Mouse (Mus musculus) heart, adult 2 months (tissue): Measurements from ENCODE around the gene Man1c1. TPM values are rescaled to one million over a fixed set of nuclear protein-coding genes. Genes with fewer than 3 reads are reported as not detected.

Experiments
- DNase-seq, 2 experiments: peaks; one replicate each; pipeline ENCODE4 v3.0.0; 2021
- H3K27ac ChIP-seq: fragments of 200-600 bp; 2 replicates; pipeline ENCODE4 v1.8.1; 2022
- H3K27me3 ChIP-seq: fragments of 200-500 bp; 2 replicates; pipeline ENCODE4 v1.6.1; 2012; ENCODE audit warnings: mild to moderate bottlenecking, low read length, inconsistent platforms, mixed read lengths; ENCODE audit not compliant: control insufficient read depth, insufficient read depth
- H3K36me3 ChIP-seq: fragments of 200-500 bp; 2 replicates; pipeline ENCODE4 v1.6.1; 2012; ENCODE audit warnings: low read length, inconsistent platforms; ENCODE audit not compliant: control insufficient read depth, insufficient read depth
- H3K4me1 ChIP-seq: fragments of 200-500 bp; 2 replicates; pipeline ENCODE4 v1.6.1; 2011; ENCODE audit warnings: low read length; ENCODE audit not compliant: control insufficient read depth, insufficient read depth
- H3K4me3 ChIP-seq: fragments of 200-600 bp; 2 replicates; pipeline ENCODE4 v1.8.1; 2022
- H3K79me2 ChIP-seq: fragments of 200-500 bp; replicated peaks from 2 replicates; pipeline ENCODE4 v1.6.1; 2012; ENCODE audit warnings: mild to moderate bottlenecking, inconsistent platforms, low read length, moderate library complexity, mixed read lengths; ENCODE audit not compliant: control insufficient read depth, insufficient read depth
- H3K9ac ChIP-seq: fragments of 200-500 bp; 2 replicates; pipeline ENCODE4 v1.6.1; 2012; ENCODE audit warnings: low read depth, mild to moderate bottlenecking, control low read depth, inconsistent platforms, low read length, mixed read lengths
- CTCF ChIP-seq: fragments of 200-600 bp; IDR thresholded peaks from 2 replicates; pipeline ENCODE4 v1.8.1; 2022; ENCODE audit warnings: antibody characterized with exemption, mild to moderate bottlenecking, moderate library complexity
- EP300 ChIP-seq: fragments of 200-500 bp; IDR thresholded peaks from 2 replicates; pipeline ENCODE4 v1.6.1; 2011; ENCODE audit warnings: low read depth, low read length, control low read depth; ENCODE audit not compliant: insufficient read depth
- POLR2A ChIP-seq: fragments of 200-500 bp; IDR thresholded peaks from 2 replicates; pipeline ENCODE4 v1.6.1; 2011; ENCODE audit warnings: mild to moderate bottlenecking, low read depth, low read length, control low read depth; ENCODE audit not compliant: insufficient read depth
- WGBS: fragments of 180-500 bp; shearing (Covaris S2); methylation state at CpG from one replicate; pipeline ENCODE4 v1.1.7; 2018; 5-methylcytosine and 5-hydroxymethylcytosine counted together
- intact Hi-C: fragments of 180-260 bp; cut with DNase I; formaldehyde crosslinking; loops from one replicate; pipeline ENCODE4 v1.15.1; 2025
- polyA plus RNA-seq: library from polyadenylated mRNA; depleted of rRNA; stranded (reverse); fragments of >200 nt; gene quantifications from 2 replicates; pipeline ENCODE4 v1.2.3, GENCODE M21; 2012
- total RNA-seq, 2 experiments: library from RNA; stranded (reverse); gene quantifications; 2 replicates each; pipeline ENCODE4 v1.2.3; 2021

Gene Man1c1
- total and polyA plus RNA-seq, 3 experiments: 14.1 to 28.4 (median 24.8) TPM

- H3K4me1 ChIP-seq: peaks cover 3% of the 10 kb centered on the region
- H3K27ac ChIP-seq: no peak overlapping the region; the same call in 1 of the 2 replicates
- intact Hi-C loops: no loop called here
- TF ChIP-seq POLR2A: no peak
- no peak for TF ChIP-seq EP300
- TF ChIP-seq CTCF: no peak
- H3K79me2 ChIP-seq: no peaks in the 10 kb centered on the region; the same call in 1 of the 2 replicates
- H3K9ac ChIP-seq: peak overlapping the region; percentile 28; the same call in 1 of the 2 replicates
- 76% methylated on average over 4 of the region's 4 CpGs for WGBS
- 0 out of 2 replicates have a peak, but pooled peaks cover 2% of the 10 kb centered on the region for H3K36me3 ChIP-seq
- no peak for DNase-seq
- no peaks in the 10 kb centered on the region for H3K27me3 ChIP-seq
- H3K4me3 ChIP-seq: no peak overlapping the region; the same call in 1 of the 2 replicates
Measured at GRCm38 (mm10) chr4:134533421-134533820, 170.7 kb downstream of the Man1c1 start.

GRCm38 (mm10) chr4:134532928-134533327, 171.2 kb downstream of the Man1c1 start:
- H3K4me1 ChIP-seq: peaks cover 3% of the 10 kb centered on the region
- no peak for DNase-seq
- 0 out of 2 replicates have a peak, but pooled peaks cover 2% of the 10 kb centered on the region for H3K36me3 ChIP-seq
- TF ChIP-seq CTCF (no peak), EP300 (no peak), POLR2A (no peak)
- 57% methylated on average over 4 of the region's 4 CpGs for WGBS
- H3K79me2 ChIP-seq: no peaks in the 10 kb centered on the region; the same call in 1 of the 2 replicates
- H3K4me3 ChIP-seq: no peak overlapping the region
- no peaks in the 10 kb centered on the region for H3K27me3 ChIP-seq
- no peak overlapping the region for H3K27ac ChIP-seq
- H3K9ac ChIP-seq: no peak overlapping the region
- intact Hi-C loops: no loop called here

- peaks cover 3% of the 10 kb centered on the region for H3K36me3 ChIP-seq
- H3K27ac ChIP-seq: no peak overlapping the region
- H3K9ac ChIP-seq: no peak overlapping the region
- WGBS: 72% methylated on average over 5 of the region's 5 CpGs
- H3K27me3 ChIP-seq: no peaks in the 10 kb centered on the region
- no peak overlapping the region for H3K4me3 ChIP-seq
- no peak for DNase-seq
- no peaks in the 10 kb centered on the region for H3K4me1 ChIP-seq
- TF ChIP-seq EP300 (no peak), POLR2A (no peak), CTCF (no peak)
- intact Hi-C loops: no loop called here
- no peaks in the 10 kb centered on the region for H3K79me2 ChIP-seq
Measured at GRCm38 (mm10) chr4:134526220-134526619, 177.9 kb downstream of the Man1c1 start.

- intact Hi-C loops: no loop called here
- Histone ChIP-seq H3K79me2 (no peaks in the 10 kb centered on the region), H3K4me1 (no peaks in the 10 kb centered on the region), H3K9ac (no peak overlapping the region), H3K36me3 (peaks cover 3% of the 10 kb centered on the region), H3K4me3 (no peak overlapping the region), H3K27me3 (no peaks in the 10 kb centered on the region), H3K27ac (no peak overlapping the region)
- TF ChIP-seq CTCF (no peak), EP300 (no peak), POLR2A (no peak)
- WGBS: 77% methylated on average over 5 of the region's 5 CpGs
- DNase-seq: no peak
Measured at GRCm38 (mm10) chr4:134525806-134526205, 178.3 kb downstream of the Man1c1 start.

GRCm38 (mm10) chr4:134523447-134523846, 180.6 kb downstream of the Man1c1 start:
- H3K36me3 ChIP-seq: peaks cover 2% of the 10 kb centered on the region
- WGBS: 77% methylated on average over 4 of the region's 4 CpGs

GRCm38 (mm10) chr4:134519281-134519680, 184.8 kb downstream of the Man1c1 start:
- H3K4me1 ChIP-seq: peaks cover 6% of the 10 kb centered on the region
- no peak overlapping the region for H3K9ac ChIP-seq
- TF ChIP-seq POLR2A (no peak), EP300 (no peak), CTCF (no peak)
- H3K4me3 ChIP-seq: no peak overlapping the region
- H3K36me3 ChIP-seq: no peaks in the 10 kb centered on the region; the same call in 1 of the 2 replicates
- no peak for DNase-seq
- H3K79me2 ChIP-seq: no peaks in the 10 kb centered on the region
- intact Hi-C loops: no loop called here
- H3K27ac ChIP-seq: no peak overlapping the region
- H3K27me3 ChIP-seq: no peaks in the 10 kb centered on the region

More at GRCm38 (mm10) chr4:134523447-134523846, 180.6 kb downstream of the Man1c1 start:
- Histone ChIP-seq H3K27me3 (no peaks in the 10 kb centered on the region), H3K4me1 (no peaks in the 10 kb centered on the region), H3K9ac (no peak overlapping the region), H3K4me3 (no peak overlapping the region), H3K79me2 (no peaks in the 10 kb centered on the region), H3K27ac (no peak overlapping the region)
- intact Hi-C loops: no loop called here
- DNase-seq: no peak
- TF ChIP-seq CTCF: no peak
- TF ChIP-seq POLR2A: no peak
- TF ChIP-seq EP300: no peak
